Mouse (Mus musculus) embryo, embryonic 11.5 days (tissue): ENCODE results near the gene Casp7.
"Not testable (repeated sequence)": the region's sequence is repeated elsewhere in the genome, so short reads cannot be mapped to it uniquely, and the experiment has no call there.

Experiments
- DNase-seq: peaks from one replicate; pipeline ENCODE4 v3.0.0-alpha.2; 2012; ENCODE audit warnings: low read depth, low spot score

Gene Casp7

GRCm38 (mm10) chr19:56385546-56385945 is 11.4 kb upstream of the Casp7 start:
- DNase-seq = no peak

GRCm38 (mm10) chr19:56386095-56386494 is 10.8 kb upstream of the Casp7 start:
- DNase-seq = no peak

DNA sequence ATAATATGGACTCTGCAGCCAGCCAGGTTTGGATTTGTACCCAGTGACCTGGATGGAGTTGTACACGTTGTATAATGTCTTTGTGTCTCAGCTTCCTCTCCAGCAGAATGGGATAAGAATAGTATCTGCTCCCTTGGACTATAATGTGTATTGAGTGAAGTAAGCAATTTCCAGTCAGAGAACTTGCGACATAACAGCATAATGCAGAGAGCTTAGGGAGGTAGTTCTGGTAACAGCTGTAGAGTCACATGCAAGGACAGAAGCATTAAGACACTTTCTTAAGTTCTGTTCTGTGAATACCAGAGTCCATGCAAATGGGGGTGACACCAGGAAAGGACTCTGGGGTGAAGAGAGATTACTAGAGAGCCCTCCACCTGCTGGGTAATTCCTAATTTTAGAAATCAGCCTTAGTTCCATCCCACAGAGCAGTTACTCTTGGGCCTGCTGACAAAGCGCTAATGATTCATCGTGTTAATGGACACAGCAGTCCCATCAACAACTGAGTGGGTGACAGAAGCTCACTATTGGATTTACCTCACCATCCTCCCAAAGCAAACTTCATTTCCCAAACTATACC is 9.1 kb upstream of the Casp7 start:
- no peak for DNase-seq

GRCm38 (mm10) chr19:56389176-56389575 is 7.8 kb upstream of the Casp7 start:
- no peak for DNase-seq

DNA sequence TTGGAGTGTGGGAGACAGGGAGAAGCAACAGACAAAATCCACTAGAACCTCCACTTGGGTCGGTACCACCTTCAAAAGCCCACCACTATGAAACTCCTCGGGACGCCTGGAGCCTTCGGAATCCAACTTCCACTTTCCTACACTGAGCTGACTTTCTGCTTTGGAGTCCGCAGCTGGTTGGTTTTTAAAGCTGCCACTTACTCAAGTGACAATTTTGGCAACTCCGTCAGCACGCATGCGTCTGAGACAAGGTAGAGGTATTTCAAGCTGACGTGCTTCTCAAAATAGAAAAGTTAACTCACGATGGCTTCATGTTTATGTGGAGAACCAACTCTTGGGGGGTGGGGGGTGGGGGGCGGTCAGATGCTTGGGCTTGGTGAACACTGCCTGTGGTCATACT is 7.0 kb upstream of the Casp7 start, which contains the start of gene Nrap:
Gene Nrap (minus strand): TSS at position 159 of the 400 bp plus-strand sequence.
- DNase-seq = no peak

DNA sequence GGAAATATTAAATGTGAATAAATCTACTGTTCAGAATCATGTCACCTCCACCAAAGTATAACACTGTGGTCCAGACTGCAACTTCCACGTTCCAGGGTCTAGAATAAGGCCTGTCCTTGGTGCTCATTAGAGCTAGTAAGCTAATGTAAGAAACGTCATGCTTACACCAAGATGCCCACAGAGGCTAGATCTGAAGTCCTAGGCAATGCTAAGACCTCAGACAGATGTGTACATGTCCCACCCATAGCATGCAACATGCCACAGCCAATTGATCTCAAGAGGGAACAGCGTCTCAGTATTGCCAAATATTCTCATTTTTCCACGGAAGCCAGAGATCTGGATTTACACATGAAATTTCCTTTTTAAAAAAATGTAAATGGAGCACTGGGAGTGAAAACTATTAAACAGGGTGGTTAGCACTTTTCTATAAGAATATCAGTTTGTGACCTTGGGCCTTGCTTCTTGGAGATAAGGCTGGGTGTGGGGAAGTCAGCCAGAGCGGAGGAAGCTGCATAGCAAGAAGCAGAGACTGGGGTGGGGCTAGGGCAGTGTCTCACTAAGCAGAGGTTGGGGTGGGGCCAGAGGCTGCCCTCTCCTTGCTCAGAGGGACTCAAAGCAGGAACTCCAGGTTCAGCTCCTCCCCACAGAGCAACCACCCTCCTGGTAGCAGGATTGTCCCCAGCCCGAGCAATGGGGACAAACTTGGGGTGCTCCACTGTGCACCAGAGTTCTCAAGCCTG is 5.5 kb upstream of the Casp7 start:
- no peak for DNase-seq

DNA sequence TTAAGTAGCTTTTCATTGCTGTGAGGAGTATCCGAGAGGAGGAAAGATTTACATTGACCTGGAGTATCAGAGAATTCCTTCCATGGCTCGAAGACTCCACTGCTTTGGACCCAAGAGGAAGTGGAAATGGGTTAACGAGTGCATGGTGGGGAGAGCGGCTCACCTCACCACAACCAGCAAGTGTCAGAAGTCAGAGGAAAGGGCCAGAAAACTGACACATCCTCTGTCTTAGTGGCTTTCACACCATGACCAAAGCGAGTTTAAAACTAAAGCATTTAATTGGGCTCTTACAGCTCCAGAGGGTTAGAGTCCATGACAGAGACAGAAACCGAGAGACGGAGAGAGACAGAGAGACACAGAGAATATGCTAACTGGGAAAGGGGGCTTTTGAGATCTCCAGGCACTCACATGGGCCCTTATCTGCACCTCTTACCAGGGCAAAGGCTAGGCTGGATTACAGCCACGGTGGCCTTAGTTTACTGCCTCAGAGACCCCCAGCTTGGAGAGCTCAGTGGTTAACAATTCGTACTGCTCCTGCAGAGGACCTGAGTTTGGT is 3.5 kb upstream of the Casp7 start:
- DNase-seq = no peak

- no peak for DNase-seq
Observed at GRCm38 (mm10) chr19:56395183-56395935, 1.6 kb upstream of the Casp7 start.

DNA sequence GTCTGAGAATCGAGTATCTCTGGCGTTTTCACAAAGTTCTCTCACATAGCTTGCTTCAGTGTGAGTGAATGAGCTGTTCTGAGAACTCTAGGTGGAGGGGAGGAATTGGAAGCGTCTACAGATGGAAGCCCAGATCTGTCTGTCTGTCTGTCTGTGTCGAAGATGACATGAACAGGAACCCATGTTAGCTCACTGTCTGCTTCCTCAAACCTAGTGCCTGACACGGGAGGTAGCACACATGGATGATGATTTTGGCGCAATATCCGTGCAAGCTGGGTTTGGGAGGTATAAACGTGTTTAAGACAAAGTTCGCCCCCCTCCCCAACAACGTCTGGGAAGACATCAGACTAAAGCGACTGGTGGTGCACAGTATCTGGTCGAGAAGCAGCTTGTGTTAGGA is 702 bp upstream of the Casp7 start:
- no peak for DNase-seq

DNA sequence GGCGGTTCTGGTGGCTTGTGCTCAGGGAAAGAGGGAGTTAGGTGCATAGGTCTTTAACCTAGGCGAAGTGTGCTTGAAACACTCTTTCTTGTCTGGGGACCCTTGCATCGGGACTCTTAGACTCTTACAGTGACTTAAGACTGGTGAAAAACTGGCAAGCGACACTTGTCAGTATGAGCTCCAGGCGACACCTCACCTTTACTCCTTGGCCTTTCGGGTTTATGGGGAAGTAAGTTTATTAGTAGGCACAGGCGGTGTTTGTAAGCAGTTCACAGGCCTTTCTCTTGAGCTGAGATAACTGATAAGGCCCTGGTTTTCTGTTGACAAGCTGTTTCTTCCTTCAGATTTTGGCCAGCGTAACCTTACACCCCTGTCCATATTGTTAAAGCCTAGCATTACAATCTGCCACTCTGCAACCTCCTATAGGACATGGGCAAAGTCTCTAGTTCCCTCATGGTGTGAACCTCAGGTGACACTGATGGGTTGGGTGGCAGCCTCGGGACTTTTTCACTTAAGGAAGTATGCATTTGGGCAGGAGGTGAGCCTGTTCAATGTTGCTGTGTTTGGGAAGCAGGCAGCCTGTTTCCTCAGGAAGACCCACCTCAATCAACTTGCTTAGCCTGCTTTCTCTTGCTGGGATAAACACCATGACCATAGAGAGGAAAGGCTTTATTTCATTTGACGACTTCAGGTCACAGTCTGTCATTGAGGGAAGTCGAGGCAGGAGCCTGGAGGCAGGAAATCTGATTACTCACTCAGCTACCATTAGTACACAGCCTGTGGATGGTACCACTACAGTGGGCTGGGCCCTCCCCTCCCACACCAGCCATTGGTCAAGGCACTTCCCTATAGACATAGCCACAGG is 966 bp downstream of the Casp7 start:
- no peak for DNase-seq

- no peak for DNase-seq
Observed at GRCm38 (mm10) chr19:56398528-56398795, 1.5 kb downstream of the Casp7 start.

DNA sequence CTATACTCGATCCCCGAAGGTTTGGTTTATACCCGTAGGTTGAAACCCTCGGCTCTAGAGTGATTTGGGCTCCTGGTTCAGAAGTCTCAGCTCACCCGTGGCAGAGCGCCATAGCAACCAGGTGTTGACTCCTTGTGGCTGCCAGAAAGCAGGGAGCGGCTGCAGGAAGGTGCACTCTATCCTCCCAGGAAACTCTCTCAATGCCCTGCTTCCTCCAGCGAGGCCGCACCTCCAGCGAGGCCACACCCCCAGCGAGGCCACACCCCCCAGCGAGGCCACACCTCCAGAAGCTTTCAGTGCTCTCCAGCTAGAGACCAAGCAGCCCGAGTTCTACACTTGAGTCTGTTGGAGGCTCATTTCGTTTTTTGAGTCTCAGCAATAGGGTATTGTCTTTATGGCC is 3.3 kb downstream of the Casp7 start:
- DNase-seq = no peak

- no peak for DNase-seq
Observed at GRCm38 (mm10) chr19:56401864-56402263, 4.9 kb downstream of the Casp7 start.

DNA sequence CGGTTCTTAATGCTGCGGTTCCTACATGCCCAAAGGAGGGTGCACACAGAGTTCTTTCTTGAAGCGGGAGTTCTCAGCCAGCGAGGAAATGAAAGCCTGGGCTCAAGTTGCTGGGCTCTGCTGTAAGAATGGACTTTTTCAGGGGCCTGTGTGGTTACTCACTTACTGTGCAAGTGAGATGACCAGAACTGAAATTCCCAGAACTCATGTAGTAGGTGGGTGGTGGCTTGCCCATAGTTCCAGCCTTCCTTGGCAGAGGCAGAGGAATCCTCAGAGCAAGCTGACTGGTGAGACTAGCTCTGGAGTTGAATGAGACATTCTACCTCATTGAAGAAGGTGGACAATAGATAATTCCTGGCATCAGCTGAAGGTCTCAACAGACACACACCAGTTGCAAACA is 8.9 kb downstream of the Casp7 start:
- DNase-seq = no peak

GRCm38 (mm10) chr19:56406581-56406980 is 9.7 kb downstream of the Casp7 start:
- no peak for DNase-seq

DNA sequence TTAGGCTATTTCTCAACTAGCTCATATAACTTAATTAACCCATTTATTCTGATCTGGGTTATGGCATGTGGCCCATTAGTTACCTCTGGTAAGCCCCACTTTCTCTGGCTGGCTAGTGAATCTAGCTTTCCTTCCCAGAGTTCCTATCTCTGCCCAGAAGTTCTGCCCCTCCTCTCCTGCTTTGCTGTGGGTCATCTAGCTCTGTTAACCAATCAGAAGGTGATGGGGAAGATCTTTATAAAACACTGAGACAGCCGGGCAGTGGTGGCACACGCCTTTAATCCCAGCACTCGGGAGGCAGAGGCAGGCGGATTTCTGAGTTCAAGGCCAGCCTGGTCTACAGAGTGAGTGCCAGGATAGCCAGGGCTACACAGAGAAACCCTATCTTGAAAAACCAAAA is 13.0 kb downstream of the Casp7 start:
- not testable (repeated sequence) for DNase-seq

DNA sequence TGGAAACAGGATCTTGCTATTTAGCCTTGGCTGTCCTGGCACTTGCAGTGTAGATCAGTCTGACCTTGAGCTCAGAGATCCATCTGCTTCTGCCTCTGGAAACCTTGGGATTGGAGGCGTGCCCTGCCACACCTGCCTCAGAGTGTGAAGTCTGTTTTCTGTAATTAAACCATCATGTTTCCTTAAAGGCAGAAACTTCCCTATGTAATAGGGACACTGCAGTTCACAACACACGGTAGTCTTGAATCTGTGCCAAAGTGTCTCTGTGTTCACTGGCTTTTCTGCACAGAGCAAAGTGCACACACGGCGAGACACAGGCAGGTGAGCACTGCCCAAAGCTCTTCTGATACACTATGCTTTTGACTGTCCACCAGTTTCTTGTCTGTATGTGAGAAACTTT is 21.5 kb downstream of the Casp7 start:
- no peak for DNase-seq

DNA sequence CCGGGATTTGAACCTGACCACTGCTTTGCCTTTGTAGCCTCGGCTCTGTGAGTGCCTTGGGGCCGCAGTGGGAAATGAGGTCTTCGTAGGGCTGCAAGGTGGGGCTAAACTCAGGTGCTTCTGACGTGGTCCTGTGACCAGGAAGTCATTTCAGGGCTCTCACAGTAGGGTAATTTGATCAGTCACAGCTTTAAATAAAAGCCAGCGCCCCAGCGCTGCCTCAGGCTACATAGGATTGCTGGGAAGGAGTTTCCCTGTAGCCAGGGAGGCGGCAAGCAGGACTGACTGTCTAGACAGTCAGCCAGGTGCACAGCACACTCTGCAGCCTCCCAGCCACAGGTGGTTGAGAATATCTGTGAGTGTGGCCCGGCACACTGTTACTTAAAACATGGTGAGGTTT is 22.5 kb downstream of the Casp7 start:
- DNase-seq = no peak

- DNase-seq = no peak
Observed at GRCm38 (mm10) chr19:56420345-56420744, 23.4 kb downstream of the Casp7 start.

GRCm38 (mm10) chr19:56422476-56423338 is 25.8 kb downstream of the Casp7 start:
- peak; percentile 73 for DNase-seq

DNA sequence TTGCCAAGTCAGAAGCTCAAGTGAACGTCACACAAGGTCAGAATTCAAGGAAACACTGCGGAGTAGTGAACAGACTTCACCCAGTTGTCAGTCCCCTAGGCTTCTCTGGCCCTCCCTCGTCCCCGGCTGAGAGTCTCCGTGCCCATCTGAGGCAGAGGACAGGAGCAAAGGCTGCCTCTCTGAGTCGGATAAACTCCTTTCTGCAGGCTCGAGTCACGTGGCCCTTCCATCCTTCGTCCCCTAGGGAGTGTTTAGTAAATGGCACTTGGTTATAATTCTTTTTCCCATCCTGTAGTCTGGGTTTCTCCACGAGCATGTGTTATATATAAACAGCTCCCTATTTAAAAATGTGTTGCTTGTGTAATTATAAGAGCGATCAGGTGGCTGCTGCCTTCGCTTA is 26.4 kb downstream of the Casp7 start:
- no peak for DNase-seq
